Mouse (Mus musculus): Measurements from ENCODE around the gene Gm20388. TPM values are rescaled to one million over a fixed set of nuclear protein-coding genes. Genes with fewer than 3 reads are reported as not detected.
A peak's percentile ranks its signal among the peaks of the same experiment; 100 is the strongest.

The Gm20388 gene
- polyA plus RNA-seq, 1 experiment from 2014 or later = 7.4 TPM

DNA sequence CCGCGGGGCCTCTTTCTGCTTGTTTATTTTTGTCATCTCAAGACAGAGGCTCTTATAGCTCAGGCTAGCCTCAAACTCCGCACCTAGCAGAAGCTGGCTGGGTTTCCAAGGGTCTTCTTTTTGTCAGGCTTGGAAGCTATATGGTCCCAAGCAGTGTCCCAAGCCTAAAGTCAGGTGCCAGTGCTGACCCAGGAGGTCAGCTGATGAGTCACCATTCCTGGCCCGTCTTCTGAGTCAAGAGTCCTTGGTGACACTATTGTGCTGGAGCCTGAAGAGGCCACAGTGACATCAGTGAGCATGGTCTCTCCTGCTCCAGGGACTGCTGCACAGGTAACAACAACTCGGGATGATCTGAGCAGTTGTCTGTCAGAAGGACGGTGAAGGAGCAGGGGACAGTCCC lies 1449.4 kb downstream of the Gm20388 start:
- WGBS = 41% methylated on average over 6 of the region's 6 CpGs
- Histone ChIP-seq H3K36me3 (ENCODE audit: control insufficient read depth, insufficient read depth, low read length) (no peaks in the 10 kb centered on the region), H3K9ac (ENCODE audit: low read length) (no peak overlapping the region), H3K27ac (ENCODE audit: low read length) (no peak overlapping the region), H3K9me3 (replicated peaks; ENCODE audit: control insufficient read depth, low read length) (no peaks in the 10 kb centered on the region), H3K27me3 (ENCODE audit: control insufficient read depth, insufficient read depth, low read length) (no peaks in the 10 kb centered on the region), H3K4me3 (replicated peaks; ENCODE audit: low read length) (no peak overlapping the region), H3K4me1 (ENCODE audit: control insufficient read depth, insufficient read depth, low read length) (peaks cover 15% of the 10 kb centered on the region), H3K4me2 (ENCODE audit: low read depth, low read length) (no peak overlapping the region)
- ATAC-seq (ENCODE audit: insufficient read depth, low FRiP score) = no peak

- ATAC-seq (ENCODE audit: insufficient read depth, low FRiP score) = no peak
- Histone ChIP-seq H3K9ac (ENCODE audit: low read length) (no peak overlapping the region), H3K36me3 (ENCODE audit: control insufficient read depth, insufficient read depth, low read length) (no peaks in the 10 kb centered on the region), H3K27me3 (ENCODE audit: control insufficient read depth, insufficient read depth, low read length) (no peaks in the 10 kb centered on the region), H3K4me3 (replicated peaks; ENCODE audit: low read length) (no peak overlapping the region), H3K9me3 (replicated peaks; ENCODE audit: control insufficient read depth, low read length) (no peaks in the 10 kb centered on the region), H3K27ac (ENCODE audit: low read length) (no peak overlapping the region), H3K4me1 (ENCODE audit: control insufficient read depth, insufficient read depth, low read length) (peaks cover 15% of the 10 kb centered on the region), H3K4me2 (ENCODE audit: low read depth, low read length) (no peak overlapping the region)
- 62% methylated on average over 8 of the region's 8 CpGs for WGBS
Measured at GRCm38 (mm10) chr8:121361166-121361565, 1450.5 kb downstream of the Gm20388 start.

- H3K36me3 ChIP-seq (ENCODE audit: control insufficient read depth, insufficient read depth, low read length) = no peaks in the 10 kb centered on the region
- no peak overlapping the region for H3K4me2 ChIP-seq (ENCODE audit: low read depth, low read length)
- 84% methylated on average over 6 of the region's 6 CpGs for WGBS
- no peak overlapping the region for H3K4me3 ChIP-seq (replicated peaks; ENCODE audit: low read length)
- peaks cover 16% of the 10 kb centered on the region for H3K4me1 ChIP-seq (ENCODE audit: control insufficient read depth, insufficient read depth, low read length)
- no peak overlapping the region for H3K27ac ChIP-seq (ENCODE audit: low read length)
- no peak overlapping the region for H3K9ac ChIP-seq (ENCODE audit: low read length)
- no peak for ATAC-seq (ENCODE audit: insufficient read depth, low FRiP score)
- H3K9me3 ChIP-seq (replicated peaks; ENCODE audit: control insufficient read depth, low read length) = no peaks in the 10 kb centered on the region
- H3K27me3 ChIP-seq (ENCODE audit: control insufficient read depth, insufficient read depth, low read length) = no peaks in the 10 kb centered on the region
Measured at GRCm38 (mm10) chr8:121364646-121365045, 1454.0 kb downstream of the Gm20388 start.

DNA sequence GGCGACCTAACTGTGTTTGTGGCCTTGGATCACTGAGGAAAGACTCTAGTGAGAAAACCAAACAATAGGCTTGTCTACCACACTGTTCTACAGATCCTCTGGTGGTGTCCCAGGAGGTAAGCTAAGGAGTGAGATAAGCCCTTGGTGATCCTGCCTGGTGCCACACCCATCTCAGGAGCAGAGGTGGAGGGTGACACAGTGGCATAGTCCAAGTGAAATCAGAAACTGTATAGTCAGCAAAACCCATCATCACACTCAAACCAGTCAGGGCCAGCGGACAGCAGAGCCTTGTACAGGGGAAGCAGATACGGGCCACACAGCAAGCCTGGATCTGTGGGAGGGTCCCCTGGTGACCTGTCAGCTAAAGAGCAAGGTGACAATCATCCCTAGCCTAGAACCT lies 1454.5 kb downstream of the Gm20388 start:
- no peaks in the 10 kb centered on the region for H3K36me3 ChIP-seq (ENCODE audit: control insufficient read depth, insufficient read depth, low read length)
- no peak for ATAC-seq (ENCODE audit: insufficient read depth, low FRiP score)
- H3K27me3 ChIP-seq (ENCODE audit: control insufficient read depth, insufficient read depth, low read length) = no peaks in the 10 kb centered on the region
- H3K9me3 ChIP-seq (replicated peaks; ENCODE audit: control insufficient read depth, low read length) = no peaks in the 10 kb centered on the region
- H3K4me3 ChIP-seq (replicated peaks; ENCODE audit: low read length) = no peak overlapping the region
- H3K4me1 ChIP-seq (ENCODE audit: control insufficient read depth, insufficient read depth, low read length) = peaks cover 11% of the 10 kb centered on the region; the same call in 1 of the 2 replicates
- H3K27ac ChIP-seq (ENCODE audit: low read length) = no peak overlapping the region
- no peak overlapping the region for H3K4me2 ChIP-seq (ENCODE audit: low read depth, low read length)
- H3K9ac ChIP-seq (ENCODE audit: low read length) = no peak overlapping the region
- 81% methylated on average over 3 of the region's 3 CpGs for WGBS

GRCm38 (mm10) chr8:121366655-121367054 lies 1456.0 kb downstream of the Gm20388 start:
- no peak overlapping the region for H3K4me3 ChIP-seq (replicated peaks; ENCODE audit: low read length)
- no peak overlapping the region for H3K9ac ChIP-seq (ENCODE audit: low read length)
- 61% methylated on average over 12 of the region's 12 CpGs for WGBS
- H3K4me2 ChIP-seq (ENCODE audit: low read depth, low read length) = no peak overlapping the region
- H3K4me1 ChIP-seq (ENCODE audit: control insufficient read depth, insufficient read depth, low read length) = peaks cover 10% of the 10 kb centered on the region; the same call in 1 of the 2 replicates
- ATAC-seq (ENCODE audit: insufficient read depth, low FRiP score) = peak; percentile 16; the same call in 1 of the 2 replicates
- no peaks in the 10 kb centered on the region for H3K36me3 ChIP-seq (ENCODE audit: control insufficient read depth, insufficient read depth, low read length)
- H3K27ac ChIP-seq (ENCODE audit: low read length) = no peak overlapping the region
- no peaks in the 10 kb centered on the region for H3K9me3 ChIP-seq (replicated peaks; ENCODE audit: control insufficient read depth, low read length)
- no peaks in the 10 kb centered on the region for H3K27me3 ChIP-seq (ENCODE audit: control insufficient read depth, insufficient read depth, low read length)

DNA sequence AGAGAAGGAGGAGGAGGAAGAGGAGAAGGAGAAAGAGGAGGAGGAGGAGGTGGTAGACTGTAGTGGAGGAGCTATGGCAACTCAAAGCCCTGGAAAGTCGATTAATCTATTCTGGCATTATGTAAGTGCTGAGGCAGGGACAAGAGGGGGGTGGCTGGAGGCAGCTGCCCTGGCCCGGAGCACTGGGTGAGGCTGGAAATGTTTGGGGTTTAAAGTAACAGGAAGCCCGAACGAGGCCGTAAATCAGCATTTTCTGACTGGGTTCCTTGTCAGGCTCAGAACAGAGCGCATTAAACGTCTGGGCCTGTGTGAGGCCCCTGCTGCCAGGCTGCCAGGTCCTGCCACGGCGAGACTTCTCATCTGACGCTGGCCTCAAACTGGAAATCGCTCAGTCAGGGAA lies 1458.2 kb downstream of the Gm20388 start:
- 0 out of 2 replicates have a peak overlapping the region, but pooled peaks have one; percentile 26 for H3K9ac ChIP-seq (ENCODE audit: low read length)
- H3K27me3 ChIP-seq (ENCODE audit: control insufficient read depth, insufficient read depth, low read length) = no peaks in the 10 kb centered on the region
- no peak; the same call in 1 of the 2 replicates for ATAC-seq (ENCODE audit: insufficient read depth, low FRiP score)
- no peaks in the 10 kb centered on the region for H3K9me3 ChIP-seq (replicated peaks; ENCODE audit: control insufficient read depth, low read length)
- no peak overlapping the region for H3K4me2 ChIP-seq (ENCODE audit: low read depth, low read length)
- H3K36me3 ChIP-seq (ENCODE audit: control insufficient read depth, insufficient read depth, low read length) = no peaks in the 10 kb centered on the region
- WGBS = 20% methylated on average over 11 of the region's 11 CpGs
- no peak overlapping the region for H3K27ac ChIP-seq (ENCODE audit: low read length)
- H3K4me1 ChIP-seq (ENCODE audit: control insufficient read depth, insufficient read depth, low read length) = peaks cover 10% of the 10 kb centered on the region; the same call in 1 of the 2 replicates
- H3K4me3 ChIP-seq (replicated peaks; ENCODE audit: low read length) = no peak overlapping the region

DNA sequence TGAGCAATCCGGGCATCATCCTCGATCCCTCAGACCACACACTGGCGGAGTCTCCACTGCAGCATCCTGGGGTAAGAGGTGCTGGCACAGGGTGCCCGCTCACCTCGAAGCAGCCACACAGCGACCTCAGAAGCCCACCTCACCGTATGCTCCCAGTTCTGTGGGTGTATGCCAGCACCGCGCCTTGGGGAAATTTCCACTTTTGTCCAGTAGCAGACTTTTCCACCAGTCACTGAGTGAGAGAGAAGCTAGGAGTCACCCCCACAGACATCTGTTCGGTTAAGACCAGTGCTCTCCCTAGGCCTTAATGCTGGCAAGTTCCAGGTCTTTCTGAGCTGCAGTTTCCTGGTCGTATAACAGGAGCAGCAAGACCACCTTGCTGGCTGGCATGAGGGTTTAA lies 1458.7 kb downstream of the Gm20388 start:
- H3K9me3 ChIP-seq (replicated peaks; ENCODE audit: control insufficient read depth, low read length) = no peaks in the 10 kb centered on the region
- no peak overlapping the region for H3K4me2 ChIP-seq (ENCODE audit: low read depth, low read length)
- no peak overlapping the region for H3K4me3 ChIP-seq (replicated peaks; ENCODE audit: low read length)
- no peaks in the 10 kb centered on the region for H3K27me3 ChIP-seq (ENCODE audit: control insufficient read depth, insufficient read depth, low read length)
- no peak overlapping the region for H3K27ac ChIP-seq (ENCODE audit: low read length)
- ATAC-seq (ENCODE audit: insufficient read depth, low FRiP score) = no peak
- 78% methylated on average over 11 of the region's 11 CpGs for WGBS
- no peaks in the 10 kb centered on the region for H3K36me3 ChIP-seq (ENCODE audit: control insufficient read depth, insufficient read depth, low read length)
- H3K4me1 ChIP-seq (ENCODE audit: control insufficient read depth, insufficient read depth, low read length) = peaks cover 14% of the 10 kb centered on the region
- H3K9ac ChIP-seq (ENCODE audit: low read length) = no peak overlapping the region

DNA sequence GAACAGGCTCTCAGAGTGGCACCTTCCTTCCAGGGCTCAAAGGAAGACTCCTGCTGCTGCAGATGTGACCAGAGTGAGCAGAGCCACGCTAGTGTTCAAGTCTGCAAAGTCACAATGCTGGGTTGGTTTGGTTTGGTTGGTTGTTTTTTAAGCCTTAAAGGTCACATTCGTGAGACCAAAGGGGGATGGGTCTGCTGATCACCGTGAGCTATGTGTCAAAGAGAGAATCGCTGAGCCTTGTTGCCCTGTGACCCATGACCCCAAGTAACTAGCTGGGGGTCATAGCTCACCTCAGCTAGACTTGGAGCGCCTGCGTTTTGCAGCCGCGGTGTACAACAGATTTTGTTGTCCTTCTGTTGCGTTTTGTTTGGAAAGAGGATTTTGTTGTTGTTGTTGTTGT lies 1460.6 kb downstream of the Gm20388 start:
- H3K4me2 ChIP-seq (ENCODE audit: low read depth, low read length) = no peak overlapping the region
- H3K9me3 ChIP-seq (replicated peaks; ENCODE audit: control insufficient read depth, low read length) = no peaks in the 10 kb centered on the region
- peaks cover 19% of the 10 kb centered on the region for H3K4me1 ChIP-seq (ENCODE audit: control insufficient read depth, insufficient read depth, low read length)
- no peak overlapping the region for H3K27ac ChIP-seq (ENCODE audit: low read length)
- H3K36me3 ChIP-seq (ENCODE audit: control insufficient read depth, insufficient read depth, low read length) = no peaks in the 10 kb centered on the region
- 65% methylated on average over 9 of the region's 9 CpGs for WGBS
- no peak overlapping the region for H3K4me3 ChIP-seq (replicated peaks; ENCODE audit: low read length)
- H3K27me3 ChIP-seq (ENCODE audit: control insufficient read depth, insufficient read depth, low read length) = no peaks in the 10 kb centered on the region
- ATAC-seq (ENCODE audit: insufficient read depth, low FRiP score) = no peak
- H3K9ac ChIP-seq (ENCODE audit: low read length) = no peak overlapping the region

DNA sequence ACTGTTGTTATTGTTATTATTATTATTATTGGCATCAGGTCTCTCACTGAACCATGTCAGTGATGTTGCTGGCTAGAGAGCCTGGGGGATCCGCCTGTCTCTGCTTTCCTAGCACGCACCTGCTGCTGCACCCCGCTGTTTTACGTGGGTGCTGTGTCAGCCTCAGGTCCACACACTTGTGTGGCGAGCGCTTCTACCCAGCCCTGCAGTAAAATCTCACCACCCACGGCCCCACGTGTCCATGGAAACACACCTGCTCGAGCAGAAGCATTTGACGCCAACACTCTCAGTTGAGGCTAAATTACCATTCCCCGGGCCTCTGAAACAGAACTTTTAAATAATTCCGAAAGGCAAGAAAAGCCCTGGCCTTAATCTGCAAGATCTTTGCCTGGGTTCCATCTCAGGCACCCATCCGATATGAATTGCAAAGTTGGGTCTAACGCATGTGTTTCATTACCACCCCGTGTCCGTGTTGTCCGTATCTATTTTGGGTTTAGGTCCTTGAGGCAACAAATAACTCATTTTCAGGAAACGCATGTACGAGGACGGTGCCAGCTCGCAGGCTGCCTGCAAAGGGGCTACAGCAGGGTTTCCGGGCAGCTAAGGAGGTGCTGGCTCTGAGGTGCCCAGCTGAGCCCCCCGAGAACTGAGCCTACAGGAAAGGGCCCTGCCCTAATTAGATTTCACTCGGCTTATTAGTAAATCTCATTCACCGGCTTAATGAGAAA lies 1461.4 kb downstream of the Gm20388 start:
- Histone ChIP-seq H3K4me3 (replicated peaks; ENCODE audit: low read length) (no peak overlapping the region), H3K4me1 (ENCODE audit: control insufficient read depth, insufficient read depth, low read length) (peaks cover 21% of the 10 kb centered on the region), H3K9me3 (replicated peaks; ENCODE audit: control insufficient read depth, low read length) (no peaks in the 10 kb centered on the region), H3K36me3 (ENCODE audit: control insufficient read depth, insufficient read depth, low read length) (no peaks in the 10 kb centered on the region), H3K4me2 (ENCODE audit: low read depth, low read length) (no peak overlapping the region), H3K27me3 (ENCODE audit: control insufficient read depth, insufficient read depth, low read length) (no peaks in the 10 kb centered on the region), H3K27ac (ENCODE audit: low read length) (no peak overlapping the region), H3K9ac (ENCODE audit: low read length) (no peak overlapping the region)
- WGBS = 82% methylated on average over 25 of the region's 25 CpGs
- no peak for ATAC-seq (ENCODE audit: insufficient read depth, low FRiP score)
